Mouse (Mus musculus): ENCODE data around the gene Samd4b. TPM values are rescaled to one million over a fixed set of nuclear protein-coding genes. Genes with fewer than 3 reads are reported as not detected.

Gene Samd4b
- total and polyA plus RNA-seq, 3 experiments = 6.4 to 45.9 TPM; not detected in 1

- H3K79me2 ChIP-seq (ENCODE audit: control insufficient read depth, insufficient read depth, low read length, poor library complexity) = no peaks in the 10 kb centered on the region
- no peak overlapping the region for H3K4me3 ChIP-seq (ENCODE audit: control insufficient read depth in 1 of 2, insufficient read depth in 1 of 2, low read depth in 2 of 2, low read length in 2 of 2)
- no peaks in the 10 kb centered on the region for H3K4me1 ChIP-seq (ENCODE audit: control insufficient read depth in 1 of 2, insufficient read depth in 2 of 2, low read length in 2 of 2)
- DNase-seq (ENCODE audit: low read depth, low spot score) = no peak
- H3K9ac ChIP-seq (ENCODE audit: control insufficient read depth, low read depth, low read length, poor library complexity, severe bottlenecking) = no peak overlapping the region
- peaks cover 0 to 4% of the 10 kb centered on the region in 2 experiments; a peak in 2 of 4 replicates for H3K27me3 ChIP-seq (ENCODE audit: control insufficient read depth in 1 of 2, insufficient read depth in 2 of 2, low read length in 2 of 2)
- H3K36me3 ChIP-seq (ENCODE audit: control insufficient read depth in 1 of 2, insufficient read depth in 2 of 2, low read length in 2 of 2) = no peaks in the 10 kb centered on the region
- no peaks in the 10 kb centered on the region for H3K9me3 ChIP-seq (replicated peaks; ENCODE audit: insufficient read depth, low read length)
- TF ChIP-seq HCFC1 (IDR thresholded peaks at IDR 0.05; ENCODE audit: low read depth, low read length) (no peak), TBP (IDR thresholded peaks at IDR 0.05; ENCODE audit: low read depth, low read length) (no peak), CHD1 (IDR thresholded peaks at IDR 0.05; ENCODE audit: low read depth, low read length) (no peak), RAD21 (IDR thresholded peaks at IDR 0.05; ENCODE audit: low read depth, low read length) (no peak), MAZ (IDR thresholded peaks at IDR 0.05; ENCODE audit: low read depth, low read length) (no peak), E2F4 (IDR thresholded peaks at IDR 0.05; ENCODE audit: borderline replicate concordance, low read depth, low read length) (no peak), POLR2A (IDR thresholded peaks at IDR 0.05; ENCODE audit: control insufficient read depth in 1 of 2, insufficient read depth in 1 of 2, low read depth in 1 of 2, low read length in 2 of 2, poor library complexity in 1 of 2) (no peak), MYB (IDR thresholded peaks at IDR 0.05; ENCODE audit: low read depth, low read length) (no peak), CHD2 (IDR thresholded peaks at IDR 0.05; ENCODE audit: low read length) (no peak), TAL1 (IDR thresholded peaks at IDR 0.05; ENCODE audit: low read length) (no peak), USF2 (IDR thresholded peaks at IDR 0.05; ENCODE audit: borderline replicate concordance in 1 of 2, insufficient read depth in 1 of 2, low read depth in 1 of 2, low read length in 2 of 2) (no peak)
- no peak overlapping the region for H3K27ac ChIP-seq (ENCODE audit: control insufficient read depth, low read depth, low read length)
Observed at GRCm38 (mm10) chr7:28495426-28495825, 102.5 kb downstream of the Samd4b start.

GRCm38 (mm10) chr7:28492310-28492709, 105.6 kb downstream of the Samd4b start:
- Histone ChIP-seq H3K9ac (ENCODE audit: control insufficient read depth, low read depth, low read length, poor library complexity, severe bottlenecking) (no peak overlapping the region), H3K79me2 (ENCODE audit: control insufficient read depth, insufficient read depth, low read length, poor library complexity) (no peaks in the 10 kb centered on the region), H3K36me3 (ENCODE audit: control insufficient read depth in 1 of 2, insufficient read depth in 2 of 2, low read length in 2 of 2) (no peaks in the 10 kb centered on the region), H3K27me3 (ENCODE audit: control insufficient read depth in 1 of 2, insufficient read depth in 2 of 2, low read length in 2 of 2) (peaks cover 0 to 2% of the 10 kb centered on the region in 2 experiments; a peak in 2 of 4 replicates), H3K4me1 (ENCODE audit: control insufficient read depth in 1 of 2, insufficient read depth in 2 of 2, low read length in 2 of 2) (no peaks in the 10 kb centered on the region), H3K4me3 (ENCODE audit: control insufficient read depth in 1 of 2, insufficient read depth in 1 of 2, low read depth in 2 of 2, low read length in 2 of 2) (no peak overlapping the region), H3K27ac (ENCODE audit: control insufficient read depth, low read depth, low read length) (no peak overlapping the region), H3K9me3 (replicated peaks; ENCODE audit: insufficient read depth, low read length) (no peaks in the 10 kb centered on the region)
- peak; percentile 5 for DNase-seq (ENCODE audit: low read depth, low spot score)
- TF ChIP-seq BHLHE40 (IDR thresholded peaks at IDR 0.05; ENCODE audit: borderline replicate concordance, low read depth, low read length) = no peak
- no peak for TF ChIP-seq MYC (IDR thresholded peaks at IDR 0.05; ENCODE audit: low read depth, low read length)
- TF ChIP-seq ETS1 (IDR thresholded peaks at IDR 0.05; ENCODE audit: low read depth, low read length) = no peak
- TF ChIP-seq USF2 (IDR thresholded peaks at IDR 0.05; ENCODE audit: borderline replicate concordance in 1 of 2, insufficient read depth in 1 of 2, low read depth in 1 of 2, low read length in 2 of 2) = no peak
- no peak for TF ChIP-seq ELF1 (IDR thresholded peaks at IDR 0.05; ENCODE audit: low read depth, low read length)
- no peak for TF ChIP-seq SMC3 (IDR thresholded peaks at IDR 0.05; ENCODE audit: low read depth, low read length)
- TF ChIP-seq CTCF (IDR thresholded peaks at IDR 0.05 in 2 of 3, conservative IDR thresholded peaks at IDR 0.05 in 1 of 3; ENCODE audit: control insufficient read depth in 1 of 3, insufficient read depth in 1 of 3, low read depth in 2 of 3, low read length in 3 of 3, poor library complexity in 1 of 3, severe bottlenecking in 1 of 3) = no peak
- TF ChIP-seq NRF1 (IDR thresholded peaks at IDR 0.05; ENCODE audit: insufficient read depth, low read depth, low read length, poor library complexity, severe bottlenecking) = no peak
- TF ChIP-seq MYB (IDR thresholded peaks at IDR 0.05; ENCODE audit: low read depth, low read length) = no peak
- no peak for TF ChIP-seq SIN3A (IDR thresholded peaks at IDR 0.05; ENCODE audit: low read length)
- no peak for TF ChIP-seq RAD21 (IDR thresholded peaks at IDR 0.05; ENCODE audit: low read depth, low read length)
- no peak for TF ChIP-seq TBP (IDR thresholded peaks at IDR 0.05; ENCODE audit: low read depth, low read length)
- TF ChIP-seq MEF2A (IDR thresholded peaks at IDR 0.05; ENCODE audit: extremely low read depth, insufficient replicate concordance, low read depth, low read length, poor library complexity, severe bottlenecking) = no peak
- no peak for TF ChIP-seq CHD1 (IDR thresholded peaks at IDR 0.05; ENCODE audit: low read depth, low read length)
- no peak for TF ChIP-seq ZKSCAN1 (IDR thresholded peaks at IDR 0.05; ENCODE audit: low read depth, low read length)
- TF ChIP-seq GABPA (IDR thresholded peaks at IDR 0.05; ENCODE audit: low read depth, low read length) = no peak
- no peak for TF ChIP-seq MAX (IDR thresholded peaks at IDR 0.05; ENCODE audit: low read length)
- TF ChIP-seq NELFE (IDR thresholded peaks at IDR 0.05; ENCODE audit: low read depth, low read length) = no peak
- no peak for TF ChIP-seq E2F4 (IDR thresholded peaks at IDR 0.05; ENCODE audit: borderline replicate concordance, low read depth, low read length)
- no peak for TF ChIP-seq USF1 (IDR thresholded peaks at IDR 0.05; ENCODE audit: low read depth, low read length)

Measured in MEL (cell line).